Mouse (Mus musculus): ENCODE data around the gene Ipo4.

The Ipo4 gene

GRCm38 (mm10) chr14:55579511-55580496, 56.0 kb downstream of the Ipo4 start:
- H3K4me1 ChIP-seq (replicated peaks; ENCODE audit: low read depth, low read length): peaks cover 70% of the 10 kb centered on the region
- TF ChIP-seq CTCF (conservative IDR thresholded peaks at IDR 0.05; ENCODE audit: low read length) (no peak), POU5F1 (IDR thresholded peaks at IDR 0.05; ENCODE audit: borderline replicate concordance, low read length) (no peak), NANOG (IDR thresholded peaks at IDR 0.05; ENCODE audit: borderline replicate concordance, low read length) (no peak)

GRCm38 (mm10) chr14:55578668-55579269, 57.0 kb downstream of the Ipo4 start:
- Histone ChIP-seq H3K4me1 (replicated peaks; ENCODE audit: low read depth, low read length) (peaks cover 63% of the 10 kb centered on the region), H3K9me3 (ENCODE audit: low read length) (no peaks in the 10 kb centered on the region), H3K4me3 (replicated peaks; ENCODE audit: low read length) (peak overlapping the region; percentile 88), H3K27me3 (ENCODE audit: insufficient read depth, low read length) (no peaks in the 10 kb centered on the region), H3K36me3 (ENCODE audit: insufficient read depth, low read length) (peaks cover 24% of the 10 kb centered on the region)
- TF ChIP-seq POU5F1 (IDR thresholded peaks at IDR 0.05; ENCODE audit: borderline replicate concordance, low read length): no peak
- TF ChIP-seq CTCF (conservative IDR thresholded peaks at IDR 0.05; ENCODE audit: low read length): no peak
- TF ChIP-seq NANOG (IDR thresholded peaks at IDR 0.05; ENCODE audit: borderline replicate concordance, low read length): no peak

More at GRCm38 (mm10) chr14:55579511-55580496, 56.0 kb downstream of the Ipo4 start:
- Histone ChIP-seq H3K27me3 (ENCODE audit: insufficient read depth, low read length) (peaks cover 5% of the 10 kb centered on the region), H3K4me3 (replicated peaks; ENCODE audit: low read length) (peak overlapping the region; percentile 13; the same call in 1 of the 2 replicates), H3K36me3 (ENCODE audit: insufficient read depth, low read length) (peaks cover 24% of the 10 kb centered on the region), H3K9me3 (ENCODE audit: low read length) (no peaks in the 10 kb centered on the region)

- Histone ChIP-seq H3K4me1 (replicated peaks; ENCODE audit: low read depth, low read length) (peaks cover 63% of the 10 kb centered on the region), H3K4me3 (replicated peaks; ENCODE audit: low read length) (peak within 1 kb of the TSS; percentile 88), H3K9me3 (ENCODE audit: low read length) (no peaks in the 10 kb centered on the region), H3K36me3 (ENCODE audit: insufficient read depth, low read length) (peaks cover 24% of the 10 kb centered on the region), H3K27me3 (ENCODE audit: insufficient read depth, low read length) (no peaks in the 10 kb centered on the region)
- TF ChIP-seq POU5F1 (IDR thresholded peaks at IDR 0.05; ENCODE audit: borderline replicate concordance, low read length): no peak
- no peak for TF ChIP-seq CTCF (conservative IDR thresholded peaks at IDR 0.05; ENCODE audit: low read length)
- TF ChIP-seq NANOG (IDR thresholded peaks at IDR 0.05; ENCODE audit: borderline replicate concordance, low read length): no peak
Observed at GRCm38 (mm10) chr14:55577871-55578667, 57.7 kb downstream of the Ipo4 start, which contains the start of gene Psme1. Gene Psme1 (plus strand): TSS chr14:55578123.

- Histone ChIP-seq H3K4me3 (replicated peaks; ENCODE audit: low read length) (peak overlapping the region; percentile 61), H3K36me3 (ENCODE audit: insufficient read depth, low read length) (peaks cover 17% of the 10 kb centered on the region)
Observed at GRCm38 (mm10) chr14:55576376-55576775, 59.4 kb downstream of the Ipo4 start.

GRCm38 (mm10) chr14:55575711-55576110, 60.0 kb downstream of the Ipo4 start:
- Histone ChIP-seq H3K4me1 (replicated peaks; ENCODE audit: low read depth, low read length) (peaks cover 48% of the 10 kb centered on the region), H3K9me3 (ENCODE audit: low read length) (no peaks in the 10 kb centered on the region), H3K27me3 (ENCODE audit: insufficient read depth, low read length) (no peaks in the 10 kb centered on the region), H3K36me3 (ENCODE audit: insufficient read depth, low read length) (peaks cover 12% of the 10 kb centered on the region), H3K4me3 (replicated peaks; ENCODE audit: low read length) (peak overlapping the region; percentile 61)
- no peak for TF ChIP-seq CTCF (conservative IDR thresholded peaks at IDR 0.05; ENCODE audit: low read length)
- no peak for TF ChIP-seq NANOG (IDR thresholded peaks at IDR 0.05; ENCODE audit: borderline replicate concordance, low read length)
- no peak for TF ChIP-seq POU5F1 (IDR thresholded peaks at IDR 0.05; ENCODE audit: borderline replicate concordance, low read length)

More at GRCm38 (mm10) chr14:55576376-55576775, 59.4 kb downstream of the Ipo4 start:
- H3K9me3 ChIP-seq (ENCODE audit: low read length): no peaks in the 10 kb centered on the region
- TF ChIP-seq CTCF (conservative IDR thresholded peaks at IDR 0.05; ENCODE audit: low read length) (no peak), NANOG (IDR thresholded peaks at IDR 0.05; ENCODE audit: borderline replicate concordance, low read length) (no peak), POU5F1 (IDR thresholded peaks at IDR 0.05; ENCODE audit: borderline replicate concordance, low read length) (no peak)
- peaks cover 55% of the 10 kb centered on the region for H3K4me1 ChIP-seq (replicated peaks; ENCODE audit: low read depth, low read length)
- H3K27me3 ChIP-seq (ENCODE audit: insufficient read depth, low read length): no peaks in the 10 kb centered on the region

All from E14TG2a.4 (cell line).